Mouse (Mus musculus): Measurements from ENCODE around the gene Styx. TPM values are rescaled to one million over a fixed set of nuclear protein-coding genes. Genes with fewer than 3 reads are reported as not detected.

Styx gene
- polyA plus RNA-seq, 1 experiment from 2014 or later: 47.8 TPM

GRCm38 (mm10) chr14:45318426-45319236 is 32.3 kb upstream of the Styx start, which contains the start of gene Ero1l:
Ero1l (minus strand) TSS chr14:45318771.
- H3K9me3 ChIP-seq (ENCODE audit: control insufficient read depth, low read length): no peaks in the 10 kb centered on the region
- H3K36me3 ChIP-seq (ENCODE audit: control insufficient read depth, insufficient read depth, low read length): no peaks in the 10 kb centered on the region
- peak within 1 kb of the TSS; percentile 73 for H3K4me2 ChIP-seq (ENCODE audit: low read depth, low read length)
- H3K4me1 ChIP-seq (ENCODE audit: control insufficient read depth, insufficient read depth, low read length): peaks cover 16% of the 10 kb centered on the region
- ATAC-seq: peak; percentile 94
- peak within 1 kb of the TSS; percentile 94 for H3K4me3 ChIP-seq (ENCODE audit: low read length)
- WGBS: 2% methylated on average over 58 of the region's 74 CpGs
- peak within 1 kb of the TSS; percentile 97 for H3K27ac ChIP-seq (ENCODE audit: low read length)
- H3K27me3 ChIP-seq (replicated peaks; ENCODE audit: control insufficient read depth, insufficient read depth, low read length): no peaks in the 10 kb centered on the region
- peak within 1 kb of the TSS; percentile 93 for H3K9ac ChIP-seq (ENCODE audit: low read depth, low read length)

DNA sequence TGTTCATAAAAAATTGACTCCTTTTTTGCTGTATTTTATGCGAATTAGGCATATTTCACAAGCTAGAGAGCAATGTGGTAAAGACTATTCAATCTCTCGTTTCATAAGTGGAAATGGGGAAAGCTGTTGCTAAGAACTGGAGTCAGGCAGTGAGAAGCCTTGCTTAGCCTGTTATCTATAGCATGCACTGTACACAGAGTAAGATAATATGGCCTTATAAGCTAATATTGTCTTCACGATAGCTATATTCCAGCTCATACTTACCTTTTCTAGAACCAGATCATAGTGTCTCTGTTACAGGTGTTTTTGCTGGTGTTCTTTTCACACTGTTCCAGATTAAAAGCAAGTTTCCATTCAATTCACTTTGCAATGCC is 31.7 kb upstream of the Styx start:
- 54% methylated on average over 3 of the region's 3 CpGs for WGBS
- Histone ChIP-seq H3K4me2 (ENCODE audit: low read depth, low read length) (no peak overlapping the region), H3K9ac (ENCODE audit: low read depth, low read length) (no peak overlapping the region), H3K27ac (ENCODE audit: low read length) (no peak overlapping the region; the same call in none of the 2 replicates), H3K27me3 (replicated peaks; ENCODE audit: control insufficient read depth, insufficient read depth, low read length) (no peaks in the 10 kb centered on the region), H3K36me3 (ENCODE audit: control insufficient read depth, insufficient read depth, low read length) (no peaks in the 10 kb centered on the region), H3K4me1 (ENCODE audit: control insufficient read depth, insufficient read depth, low read length) (peaks cover 16% of the 10 kb centered on the region), H3K9me3 (ENCODE audit: control insufficient read depth, low read length) (no peaks in the 10 kb centered on the region), H3K4me3 (ENCODE audit: low read length) (no peak overlapping the region)
- ATAC-seq: no peak

DNA sequence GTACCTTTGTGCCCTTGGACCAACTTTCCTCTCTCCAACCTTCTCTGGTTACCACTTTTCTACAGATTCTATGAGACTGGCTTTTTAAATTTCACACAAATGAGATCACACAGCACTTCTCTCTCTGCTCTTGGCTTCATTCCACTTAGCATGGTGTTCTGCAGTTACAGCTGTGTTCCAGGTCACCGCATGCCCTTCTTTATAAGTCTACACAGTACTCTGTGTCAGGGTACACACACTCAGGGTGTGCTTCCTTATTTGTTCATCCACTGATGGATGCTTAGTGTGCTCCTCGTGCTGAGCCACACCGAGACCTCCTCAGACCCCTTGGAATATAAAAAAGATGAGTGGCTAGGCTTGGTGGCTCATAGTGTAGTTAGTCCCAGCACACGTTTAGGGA is 30.8 kb upstream of the Styx start:
- H3K4me3 ChIP-seq (ENCODE audit: low read length): no peak overlapping the region
- no peaks in the 10 kb centered on the region for H3K36me3 ChIP-seq (ENCODE audit: control insufficient read depth, insufficient read depth, low read length)
- no peak overlapping the region for H3K4me2 ChIP-seq (ENCODE audit: low read depth, low read length)
- no peak overlapping the region for H3K27ac ChIP-seq (ENCODE audit: low read length)
- no peak overlapping the region for H3K9ac ChIP-seq (ENCODE audit: low read depth, low read length)
- no peak for ATAC-seq
- no peaks in the 10 kb centered on the region for H3K27me3 ChIP-seq (replicated peaks; ENCODE audit: control insufficient read depth, insufficient read depth, low read length)
- WGBS: 81% methylated on average over 4 of the region's 4 CpGs
- H3K4me1 ChIP-seq (ENCODE audit: control insufficient read depth, insufficient read depth, low read length): peaks cover 16% of the 10 kb centered on the region
- H3K9me3 ChIP-seq (ENCODE audit: control insufficient read depth, low read length): no peaks in the 10 kb centered on the region

- H3K9me3 ChIP-seq (ENCODE audit: control insufficient read depth, low read length): no peaks in the 10 kb centered on the region
- WGBS: 83% methylated on average over 3 of the region's 3 CpGs
- H3K4me3 ChIP-seq (ENCODE audit: low read length): no peak overlapping the region
- no peak overlapping the region for H3K4me2 ChIP-seq (ENCODE audit: low read depth, low read length)
- no peaks in the 10 kb centered on the region for H3K27me3 ChIP-seq (replicated peaks; ENCODE audit: control insufficient read depth, insufficient read depth, low read length)
- no peak overlapping the region; the same call in 1 of the 2 replicates for H3K27ac ChIP-seq (ENCODE audit: low read length)
- no peak overlapping the region for H3K9ac ChIP-seq (ENCODE audit: low read depth, low read length)
- H3K4me1 ChIP-seq (ENCODE audit: control insufficient read depth, insufficient read depth, low read length): peaks cover 16% of the 10 kb centered on the region
- H3K36me3 ChIP-seq (ENCODE audit: control insufficient read depth, insufficient read depth, low read length): no peaks in the 10 kb centered on the region
- no peak for ATAC-seq
Measured at GRCm38 (mm10) chr14:45321067-45321466, 29.8 kb upstream of the Styx start.

- no peak for ATAC-seq
- H3K4me3 ChIP-seq (ENCODE audit: low read length): no peak overlapping the region
- H3K9ac ChIP-seq (ENCODE audit: low read depth, low read length): no peak overlapping the region
- WGBS: 60% methylated on average over 5 of the region's 5 CpGs
- H3K9me3 ChIP-seq (ENCODE audit: control insufficient read depth, low read length): no peaks in the 10 kb centered on the region
- H3K27me3 ChIP-seq (replicated peaks; ENCODE audit: control insufficient read depth, insufficient read depth, low read length): no peaks in the 10 kb centered on the region
- H3K4me1 ChIP-seq (ENCODE audit: control insufficient read depth, insufficient read depth, low read length): peaks cover 16% of the 10 kb centered on the region
- no peaks in the 10 kb centered on the region for H3K36me3 ChIP-seq (ENCODE audit: control insufficient read depth, insufficient read depth, low read length)
- H3K27ac ChIP-seq (ENCODE audit: low read length): peak overlapping the region; percentile 72
- H3K4me2 ChIP-seq (ENCODE audit: low read depth, low read length): no peak overlapping the region
Measured at GRCm38 (mm10) chr14:45321622-45322021, 29.3 kb upstream of the Styx start.

- Histone ChIP-seq H3K9ac (ENCODE audit: low read depth, low read length) (no peak overlapping the region), H3K4me2 (ENCODE audit: low read depth, low read length) (no peak overlapping the region), H3K9me3 (ENCODE audit: control insufficient read depth, low read length) (no peaks in the 10 kb centered on the region), H3K4me1 (ENCODE audit: control insufficient read depth, insufficient read depth, low read length) (peaks cover 11% of the 10 kb centered on the region), H3K27me3 (replicated peaks; ENCODE audit: control insufficient read depth, insufficient read depth, low read length) (no peaks in the 10 kb centered on the region), H3K27ac (ENCODE audit: low read length) (no peak overlapping the region), H3K4me3 (ENCODE audit: low read length) (no peak overlapping the region), H3K36me3 (ENCODE audit: control insufficient read depth, insufficient read depth, low read length) (no peaks in the 10 kb centered on the region)
- 91% methylated on average over 2 of the region's 2 CpGs for WGBS
- ATAC-seq: no peak
Measured at GRCm38 (mm10) chr14:45322450-45322849, 28.4 kb upstream of the Styx start.

DNA sequence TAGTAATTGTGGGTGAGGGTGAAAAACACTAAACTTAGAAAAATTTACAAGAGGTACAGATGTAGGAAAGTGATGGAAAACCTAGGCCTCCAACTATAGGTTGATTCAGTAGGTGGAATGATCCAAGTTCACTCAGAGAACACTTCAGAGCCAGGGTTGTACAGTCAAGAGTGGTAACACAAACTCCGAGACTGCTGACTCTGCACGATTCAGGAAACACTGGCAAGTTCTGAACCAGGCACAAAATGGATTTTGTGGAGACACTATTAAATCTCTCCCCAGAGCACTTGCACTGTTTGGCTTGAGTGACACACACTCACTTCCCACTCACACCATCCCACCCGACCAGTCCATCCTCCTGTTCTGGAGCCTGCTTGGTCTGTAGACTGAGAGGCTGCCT is 27.6 kb upstream of the Styx start:
- H3K4me3 ChIP-seq (ENCODE audit: low read length): no peak overlapping the region
- H3K4me2 ChIP-seq (ENCODE audit: low read depth, low read length): no peak overlapping the region
- no peaks in the 10 kb centered on the region for H3K27me3 ChIP-seq (replicated peaks; ENCODE audit: control insufficient read depth, insufficient read depth, low read length)
- no peaks in the 10 kb centered on the region for H3K36me3 ChIP-seq (ENCODE audit: control insufficient read depth, insufficient read depth, low read length)
- no peak for ATAC-seq
- H3K9ac ChIP-seq (ENCODE audit: low read depth, low read length): no peak overlapping the region
- 78% methylated on average over 3 of the region's 3 CpGs for WGBS
- no peak overlapping the region for H3K27ac ChIP-seq (ENCODE audit: low read length)
- H3K9me3 ChIP-seq (ENCODE audit: control insufficient read depth, low read length): no peaks in the 10 kb centered on the region
- peaks cover 10% of the 10 kb centered on the region for H3K4me1 ChIP-seq (ENCODE audit: control insufficient read depth, insufficient read depth, low read length)

- no peak for ATAC-seq
- Histone ChIP-seq H3K4me2 (ENCODE audit: low read depth, low read length) (no peak overlapping the region), H3K4me3 (ENCODE audit: low read length) (no peak overlapping the region), H3K27me3 (replicated peaks; ENCODE audit: control insufficient read depth, insufficient read depth, low read length) (no peaks in the 10 kb centered on the region), H3K27ac (ENCODE audit: low read length) (0 out of 2 replicates have a peak overlapping the region, but pooled peaks have one; percentile 27), H3K4me1 (ENCODE audit: control insufficient read depth, insufficient read depth, low read length) (peaks cover 5% of the 10 kb centered on the region; the same call in 1 of the 2 replicates), H3K36me3 (ENCODE audit: control insufficient read depth, insufficient read depth, low read length) (no peaks in the 10 kb centered on the region), H3K9ac (ENCODE audit: low read depth, low read length) (no peak overlapping the region), H3K9me3 (ENCODE audit: control insufficient read depth, low read length) (no peaks in the 10 kb centered on the region)
Measured at GRCm38 (mm10) chr14:45325471-45325870, 25.4 kb upstream of the Styx start.

DNA sequence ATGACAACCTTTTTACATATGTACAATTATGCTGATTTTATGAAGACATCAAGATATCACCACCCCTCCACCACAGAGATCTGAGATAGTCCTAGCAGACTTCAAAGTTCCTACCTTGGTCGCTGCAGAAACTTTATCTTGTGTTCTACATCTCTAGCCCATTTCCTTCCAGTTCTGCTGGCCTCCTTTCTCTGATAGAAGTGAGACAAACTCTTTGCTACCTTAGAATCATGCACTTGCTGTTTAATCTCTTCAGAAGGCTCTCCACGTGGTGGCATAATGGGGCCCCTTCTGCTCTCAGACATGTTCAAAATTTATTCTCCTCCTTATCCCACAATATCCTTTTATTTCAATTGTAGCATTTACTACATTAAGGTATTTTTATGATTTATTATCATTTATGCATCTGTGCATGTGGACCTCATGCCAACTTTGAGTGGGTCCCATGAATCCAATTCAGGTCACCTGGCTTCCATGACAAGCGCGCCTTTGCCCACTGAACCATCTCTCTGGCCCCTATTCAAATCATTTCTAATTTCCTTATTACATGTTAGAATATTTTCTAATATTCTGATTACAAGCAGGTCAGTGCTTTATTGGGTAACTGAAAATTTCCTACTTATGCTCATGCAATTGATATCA is 22.7 kb upstream of the Styx start:
- no peaks in the 10 kb centered on the region for H3K27me3 ChIP-seq (replicated peaks; ENCODE audit: control insufficient read depth, insufficient read depth, low read length)
- H3K4me2 ChIP-seq (ENCODE audit: low read depth, low read length): no peak overlapping the region
- H3K36me3 ChIP-seq (ENCODE audit: control insufficient read depth, insufficient read depth, low read length): no peaks in the 10 kb centered on the region
- ATAC-seq: no peak
- H3K4me3 ChIP-seq (ENCODE audit: low read length): no peak overlapping the region
- no peaks in the 10 kb centered on the region for H3K4me1 ChIP-seq (ENCODE audit: control insufficient read depth, insufficient read depth, low read length)
- no peaks in the 10 kb centered on the region for H3K9me3 ChIP-seq (ENCODE audit: control insufficient read depth, low read length)
- H3K27ac ChIP-seq (ENCODE audit: low read length): no peak overlapping the region
- no peak overlapping the region for H3K9ac ChIP-seq (ENCODE audit: low read depth, low read length)
- 91% methylated on average over 4 of the region's 4 CpGs for WGBS
